Mouse (Mus musculus): ENCODE data around the gene Tbc1d5. TPM values are rescaled to one million over a fixed set of nuclear protein-coding genes. Genes with fewer than 3 reads are reported as not detected.

Tbc1d5 gene
- polyA plus RNA-seq, 1 experiment from 2014 or later, result 6.8 TPM

- Histone ChIP-seq H3K4me1 (no peaks in the 10 kb centered on the region), H3K9ac (no peak overlapping the region), H3K4me2 (no peak overlapping the region), H3K9me3 (replicated peaks) (no peaks in the 10 kb centered on the region), H3K4me3 (no peak overlapping the region), H3K27ac (no peak overlapping the region), H3K27me3 (no peaks in the 10 kb centered on the region), H3K36me3 (ENCODE audit: poor library complexity, severe bottlenecking) (no peaks in the 10 kb centered on the region)
- 83% methylated on average over 1 of the region's 1 CpGs for WGBS
- no peak for ATAC-seq
Observed at GRCm38 (mm10) chr17:51040861-51041260, 138.3 kb downstream of the Tbc1d5 start.

- H3K9me3 ChIP-seq (replicated peaks), result no peaks in the 10 kb centered on the region
- H3K4me1 ChIP-seq, result no peaks in the 10 kb centered on the region
- H3K4me3 ChIP-seq, result no peak overlapping the region
- no peaks in the 10 kb centered on the region for H3K27me3 ChIP-seq
- 66% methylated on average over 5 of the region's 5 CpGs for WGBS
- no peaks in the 10 kb centered on the region for H3K36me3 ChIP-seq (ENCODE audit: poor library complexity, severe bottlenecking)
- no peak overlapping the region for H3K4me2 ChIP-seq
- peak; percentile 63; the same call in 1 of the 2 replicates for ATAC-seq
- H3K9ac ChIP-seq, result no peak overlapping the region
- H3K27ac ChIP-seq, result no peak overlapping the region
Observed at GRCm38 (mm10) chr17:51023227-51023626, 155.9 kb downstream of the Tbc1d5 start.

- 47% methylated on average over 2 of the region's 2 CpGs for WGBS
- no peak overlapping the region for H3K9ac ChIP-seq
Observed at GRCm38 (mm10) chr17:51016384-51016783, 162.8 kb downstream of the Tbc1d5 start.

GRCm38 (mm10) chr17:51013908-51014307 is 165.2 kb downstream of the Tbc1d5 start:
- Histone ChIP-seq H3K36me3 (ENCODE audit: poor library complexity, severe bottlenecking) (no peaks in the 10 kb centered on the region), H3K4me1 (no peaks in the 10 kb centered on the region), H3K27ac (no peak overlapping the region), H3K4me3 (no peak overlapping the region), H3K4me2 (no peak overlapping the region), H3K9me3 (replicated peaks) (no peaks in the 10 kb centered on the region), H3K27me3 (no peaks in the 10 kb centered on the region), H3K9ac (no peak overlapping the region)
- no peak for ATAC-seq

More at GRCm38 (mm10) chr17:51016384-51016783, 162.8 kb downstream of the Tbc1d5 start:
- Histone ChIP-seq H3K27ac (no peak overlapping the region), H3K9me3 (replicated peaks) (no peaks in the 10 kb centered on the region), H3K4me2 (no peak overlapping the region), H3K27me3 (no peaks in the 10 kb centered on the region), H3K36me3 (ENCODE audit: poor library complexity, severe bottlenecking) (no peaks in the 10 kb centered on the region), H3K4me1 (no peaks in the 10 kb centered on the region), H3K4me3 (no peak overlapping the region)
- no peak for ATAC-seq

GRCm38 (mm10) chr17:51003179-51003578 is 176.0 kb downstream of the Tbc1d5 start:
- no peaks in the 10 kb centered on the region for H3K4me1 ChIP-seq
- no peak overlapping the region for H3K27ac ChIP-seq
- H3K4me3 ChIP-seq, result no peak overlapping the region
- no peaks in the 10 kb centered on the region for H3K36me3 ChIP-seq (ENCODE audit: poor library complexity, severe bottlenecking)
- H3K9me3 ChIP-seq (replicated peaks), result no peaks in the 10 kb centered on the region
- no peak overlapping the region for H3K9ac ChIP-seq
- no peak; the same call in 1 of the 2 replicates for ATAC-seq
- H3K27me3 ChIP-seq, result no peaks in the 10 kb centered on the region
- no peak overlapping the region for H3K4me2 ChIP-seq

- H3K9me3 ChIP-seq (replicated peaks), result no peaks in the 10 kb centered on the region
- no peak overlapping the region for H3K4me3 ChIP-seq
- no peak overlapping the region for H3K4me2 ChIP-seq
- no peak overlapping the region for H3K27ac ChIP-seq
- H3K27me3 ChIP-seq, result no peaks in the 10 kb centered on the region
- H3K9ac ChIP-seq, result no peak overlapping the region
- H3K4me1 ChIP-seq, result no peaks in the 10 kb centered on the region
- ATAC-seq, result no peak
- H3K36me3 ChIP-seq (ENCODE audit: poor library complexity, severe bottlenecking), result no peaks in the 10 kb centered on the region
- WGBS, result 75% methylated on average over 1 of the region's 1 CpGs
Observed at GRCm38 (mm10) chr17:50998216-50998615, 180.9 kb downstream of the Tbc1d5 start.

GRCm38 (mm10) chr17:50993294-50993993 is 185.7 kb downstream of the Tbc1d5 start:
- H3K27ac ChIP-seq, result no peak overlapping the region
- H3K9me3 ChIP-seq (replicated peaks), result no peaks in the 10 kb centered on the region
- no peak for ATAC-seq
- WGBS, result 91% methylated on average over 3 of the region's 3 CpGs
- H3K4me3 ChIP-seq, result no peak overlapping the region
- no peaks in the 10 kb centered on the region for H3K27me3 ChIP-seq
- H3K4me1 ChIP-seq, result no peaks in the 10 kb centered on the region
- H3K9ac ChIP-seq, result no peak overlapping the region
- H3K4me2 ChIP-seq, result no peak overlapping the region
- no peaks in the 10 kb centered on the region for H3K36me3 ChIP-seq (ENCODE audit: poor library complexity, severe bottlenecking)

GRCm38 (mm10) chr17:50990770-50991405 is 188.3 kb downstream of the Tbc1d5 start:
- no peak for ATAC-seq
- H3K27me3 ChIP-seq, result no peaks in the 10 kb centered on the region
- 95% methylated on average over 2 of the region's 2 CpGs for WGBS

GRCm38 (mm10) chr17:50987935-50988334 is 191.2 kb downstream of the Tbc1d5 start:
- Histone ChIP-seq H3K36me3 (ENCODE audit: poor library complexity, severe bottlenecking) (no peaks in the 10 kb centered on the region), H3K4me2 (no peak overlapping the region), H3K4me3 (no peak overlapping the region), H3K9me3 (replicated peaks) (no peaks in the 10 kb centered on the region), H3K27ac (no peak overlapping the region), H3K4me1 (no peaks in the 10 kb centered on the region), H3K27me3 (no peaks in the 10 kb centered on the region), H3K9ac (no peak overlapping the region)
- WGBS, result 65% methylated on average over 3 of the region's 3 CpGs
- peak; percentile 45; the same call in 1 of the 2 replicates for ATAC-seq

More at GRCm38 (mm10) chr17:50990770-50991405, 188.3 kb downstream of the Tbc1d5 start:
- Histone ChIP-seq H3K4me2 (no peak overlapping the region), H3K9me3 (replicated peaks) (no peaks in the 10 kb centered on the region), H3K27ac (no peak overlapping the region), H3K4me3 (no peak overlapping the region), H3K36me3 (ENCODE audit: poor library complexity, severe bottlenecking) (no peaks in the 10 kb centered on the region), H3K4me1 (no peaks in the 10 kb centered on the region), H3K9ac (no peak overlapping the region)

GRCm38 (mm10) chr17:50981933-50982332 is 197.2 kb downstream of the Tbc1d5 start:
- Histone ChIP-seq H3K4me1 (no peaks in the 10 kb centered on the region), H3K9ac (no peak overlapping the region), H3K9me3 (replicated peaks) (no peaks in the 10 kb centered on the region), H3K4me2 (no peak overlapping the region), H3K27ac (no peak overlapping the region), H3K36me3 (ENCODE audit: poor library complexity, severe bottlenecking) (no peaks in the 10 kb centered on the region), H3K4me3 (no peak overlapping the region), H3K27me3 (no peaks in the 10 kb centered on the region)
- no peak for ATAC-seq
- 86% methylated on average over 5 of the region's 5 CpGs for WGBS

GRCm38 (mm10) chr17:50972142-50972541 is 207.0 kb downstream of the Tbc1d5 start:
- Histone ChIP-seq H3K27ac (no peak overlapping the region), H3K36me3 (ENCODE audit: poor library complexity, severe bottlenecking) (no peaks in the 10 kb centered on the region), H3K9ac (no peak overlapping the region), H3K9me3 (replicated peaks) (no peaks in the 10 kb centered on the region), H3K27me3 (no peaks in the 10 kb centered on the region), H3K4me3 (no peak overlapping the region), H3K4me1 (no peaks in the 10 kb centered on the region), H3K4me2 (no peak overlapping the region)
- no peak for ATAC-seq
- 21% methylated on average over 1 of the region's 1 CpGs for WGBS

GRCm38 (mm10) chr17:50966147-50966546 is 213.0 kb downstream of the Tbc1d5 start:
- no peak for ATAC-seq
- no peak overlapping the region for H3K4me2 ChIP-seq
- H3K9me3 ChIP-seq (replicated peaks), result no peaks in the 10 kb centered on the region
- H3K9ac ChIP-seq, result no peak overlapping the region
- no peaks in the 10 kb centered on the region for H3K36me3 ChIP-seq (ENCODE audit: poor library complexity, severe bottlenecking)
- no peaks in the 10 kb centered on the region for H3K4me1 ChIP-seq
- H3K27me3 ChIP-seq, result no peaks in the 10 kb centered on the region
- H3K27ac ChIP-seq, result no peak overlapping the region
- H3K4me3 ChIP-seq, result no peak overlapping the region
- WGBS, result 89% methylated on average over 1 of the region's 1 CpGs

Measured in forebrain, embryonic 13.5 days (tissue).